Mouse (Mus musculus): ENCODE measurements around the gene Siae.

GRCm38 (mm10) chr9:37519995-37520394 is 35.5 kb upstream of the Siae start:
- no peak for TF ChIP-seq CTCF (IDR thresholded peaks at IDR 0.05)
- TF ChIP-seq EP300 (IDR thresholded peaks at IDR 0.05), result no peak
